Mouse (Mus musculus) liver, adult 2 months (tissue): Measurements from ENCODE around the gene 4933407L21Rik.

Source experiments
- CTCF ChIP-seq: fragments of 200-500 bp; IDR thresholded peaks from 2 replicates; pipeline ENCODE4 v1.5.1; 2011; ENCODE audit warnings: low read depth, low read length, control low read depth
- POLR2A ChIP-seq: fragments of 200-500 bp; IDR thresholded peaks from 2 replicates; pipeline ENCODE4 v1.6.1; 2011; ENCODE audit warnings: low read length, control low read depth; ENCODE audit not compliant: insufficient read depth; ENCODE audit errors: extremely low read depth

DNA sequence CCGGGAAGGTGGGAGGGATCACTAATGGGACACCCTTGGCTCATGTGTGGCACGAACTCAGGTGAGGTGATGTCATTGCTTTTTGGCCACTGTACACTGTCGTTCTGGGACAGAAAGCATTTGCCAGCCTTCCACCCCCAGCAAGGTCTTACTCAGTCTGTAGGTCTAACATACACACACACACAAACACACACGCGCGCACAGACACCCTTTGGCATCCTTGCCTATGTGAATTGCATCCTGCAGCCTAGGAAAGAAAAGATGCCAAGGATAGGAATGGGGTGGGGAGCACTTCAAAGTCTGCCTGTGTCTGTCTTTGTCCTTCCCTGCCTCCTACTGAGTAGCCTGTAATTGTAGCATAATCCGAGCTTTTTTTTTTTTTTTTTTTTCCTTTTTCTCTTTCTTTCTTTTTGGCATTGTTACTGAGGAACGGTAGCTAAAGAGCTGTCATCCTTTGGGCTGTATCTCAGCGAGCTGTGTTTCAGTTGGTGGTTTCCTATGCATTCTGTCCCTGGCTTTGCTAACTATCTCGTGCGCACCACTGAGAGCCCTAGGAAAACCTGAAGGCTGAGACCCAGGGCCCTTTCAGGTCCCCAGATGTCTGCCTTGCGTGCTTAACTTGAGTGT lies 29.4 kb upstream of the 4933407L21Rik start:
- TF ChIP-seq CTCF (no peak), POLR2A (no peak)
